ENCODE assay signal across 8 mouse cellular contexts in the genomic region with DNA sequence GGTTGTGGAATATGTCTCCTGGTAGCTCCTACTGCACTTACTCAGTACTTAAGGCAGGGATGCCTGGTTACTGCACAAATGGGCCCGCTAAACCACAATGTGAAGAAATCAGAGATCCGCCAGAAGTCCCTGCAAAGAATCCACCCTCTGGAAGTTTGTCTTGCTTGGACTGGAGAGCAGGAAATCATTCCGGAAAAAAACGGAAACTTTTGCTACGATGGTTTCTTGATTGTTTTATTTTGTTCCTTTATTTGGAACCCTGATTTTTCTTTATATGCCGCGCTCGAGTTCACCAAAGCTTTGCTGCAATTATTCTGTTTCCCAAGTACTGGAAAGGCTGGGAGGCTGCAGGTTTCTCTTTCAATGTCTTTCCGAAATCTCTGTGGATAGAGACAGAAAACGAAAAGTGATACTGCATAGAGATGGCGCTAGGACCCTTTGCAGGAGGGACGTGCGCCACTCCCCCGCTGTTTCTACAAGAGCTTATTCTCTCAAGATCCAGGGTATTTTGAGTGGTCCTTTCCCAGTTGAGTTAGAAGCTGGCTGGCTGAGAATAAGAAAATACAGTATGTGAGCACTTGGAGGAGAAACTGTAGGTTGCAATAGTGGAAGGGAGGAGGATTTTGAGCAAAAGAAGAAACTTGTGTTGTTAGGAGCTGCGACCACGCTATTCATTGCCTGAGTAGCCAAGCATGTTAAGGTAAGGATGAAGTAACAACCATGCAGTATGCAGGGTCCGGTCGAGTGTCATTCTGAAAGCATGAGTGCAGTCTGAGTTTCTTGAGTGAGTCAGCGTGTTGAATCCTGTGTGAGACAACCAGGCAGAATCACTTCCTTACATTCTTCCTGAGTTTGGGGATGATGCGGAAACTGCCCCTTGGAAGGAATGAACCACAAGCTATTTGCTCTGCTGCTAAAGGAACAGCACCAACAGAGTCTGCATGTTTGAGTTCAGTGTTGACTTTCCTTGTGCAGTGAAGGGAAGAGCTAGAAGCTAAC. TPM values are rescaled to one million over a fixed set of nuclear protein-coding genes. Genes with fewer than 3 reads are reported as not detected.
DNase-seq lines count a peak whose midpoint lies in the region; ATAC-seq and TF ChIP-seq lines count a peak whose summit lies in the region.

No protein-coding gene starts in this region.

- TF ChIP-seq POLR2A in heart, adult 2 months (IDR thresholded peaks at IDR 0.05; ENCODE audit: insufficient read depth, low read depth, low read length), result no peak

- TF ChIP-seq EP300 in heart, adult 2 months (IDR thresholded peaks at IDR 0.05; ENCODE audit: insufficient read depth, low read depth, low read length), result no peak
- no peak for TF ChIP-seq EP300 in liver, postnatal 0 days (IDR thresholded peaks at IDR 0.05; ENCODE audit: low read depth)

- peaks cover 57% of the 10 kb centered on the region for H3K27me3 ChIP-seq in heart, embryonic 10.5 days (ENCODE audit: insufficient read depth, poor library complexity, severe bottlenecking)
- peaks cover 4% of the 10 kb centered on the region; the same call in 1 of the 2 replicates for H3K27me3 ChIP-seq in heart, adult 2 months (ENCODE audit: control insufficient read depth, insufficient read depth, low read length)
- H3K27me3 ChIP-seq in hindbrain, embryonic 13.5 days, result peaks cover 49% of the 10 kb centered on the region
- peaks cover 40% of the 10 kb centered on the region for H3K27me3 ChIP-seq in liver, postnatal 0 days (ENCODE audit: insufficient read depth, low read length)
- H3K27me3 ChIP-seq in stomach, embryonic 14.5 days (ENCODE audit: control insufficient read depth, insufficient read depth, low read length), result peaks cover 26% of the 10 kb centered on the region

- peak overlapping the region; percentile 91 for H3K4me2 ChIP-seq in hindbrain, embryonic 13.5 days
- peak overlapping the region; percentile 7; the same call in 1 of the 2 replicates for H3K4me2 ChIP-seq in liver, postnatal 0 days (ENCODE audit: low read depth, low read length)
- peak overlapping the region; percentile 92 for H3K4me2 ChIP-seq in stomach, embryonic 14.5 days (replicated peaks; ENCODE audit: low read depth, low read length)

- peak overlapping the region; percentile 69 for H3K4me3 ChIP-seq in heart, embryonic 10.5 days
- H3K4me3 ChIP-seq in heart, adult 2 months, result no peak overlapping the region
- H3K4me3 ChIP-seq in hindbrain, embryonic 13.5 days, result peak overlapping the region; percentile 68
- H3K4me3 ChIP-seq in liver, postnatal 0 days (ENCODE audit: low read depth, low read length), result no peak overlapping the region; the same call in 1 of the 2 replicates
- H3K4me3 ChIP-seq in stomach, embryonic 14.5 days (ENCODE audit: low read depth, low read length), result peak overlapping the region; percentile 50

- WGBS in heart, embryonic 10.5 days, result 10% methylated on average over 20 of the region's 20 CpGs
- 6% methylated on average over 20 of the region's 20 CpGs for WGBS in heart, adult 2 months
- 5% methylated on average over 20 of the region's 20 CpGs for WGBS in hindbrain, embryonic 13.5 days
- WGBS in liver, postnatal 0 days (ENCODE audit: insufficient replicate concordance), result 8% methylated on average over 20 of the region's 20 CpGs
- 9% methylated on average over 20 of the region's 20 CpGs for WGBS in stomach, embryonic 14.5 days

- no peak overlapping the region for H3K27ac ChIP-seq in heart, embryonic 10.5 days
- no peak overlapping the region for H3K27ac ChIP-seq in heart, adult 2 months
- 0 out of 2 replicates have a peak overlapping the region, but pooled peaks have one; percentile 13 for H3K27ac ChIP-seq in hindbrain, embryonic 13.5 days
- H3K27ac ChIP-seq in liver, postnatal 0 days (ENCODE audit: low read depth), result no peak overlapping the region
- H3K27ac ChIP-seq in stomach, embryonic 14.5 days (ENCODE audit: low read length), result no peak overlapping the region

- intact Hi-C loops in heart, adult 2 months (cut with DNase I), result no loop called here

- H3K9ac ChIP-seq in heart, adult 2 months (ENCODE audit: low read depth, low read length), result no peak overlapping the region
- peak overlapping the region; percentile 77 for H3K9ac ChIP-seq in hindbrain, embryonic 13.5 days
- no peak overlapping the region for H3K9ac ChIP-seq in liver, postnatal 0 days (replicated peaks)
- H3K9ac ChIP-seq in stomach, embryonic 14.5 days (replicated peaks; ENCODE audit: low read depth, low read length), result no peak overlapping the region

- no peak for TF ChIP-seq CTCF in heart, adult 2 months (IDR thresholded peaks at IDR 0.05)
- no peak for TF ChIP-seq CTCF in liver, postnatal 0 days (IDR thresholded peaks at IDR 0.05; ENCODE audit: low read depth)

- H3K4me1 ChIP-seq in heart, embryonic 10.5 days, result peaks cover 11% of the 10 kb centered on the region
- no peaks in the 10 kb centered on the region for H3K4me1 ChIP-seq in heart, adult 2 months (ENCODE audit: control insufficient read depth, insufficient read depth, low read length)
- H3K4me1 ChIP-seq in hindbrain, embryonic 13.5 days (replicated peaks), result peaks cover 22% of the 10 kb centered on the region
- H3K4me1 ChIP-seq in liver, postnatal 0 days (ENCODE audit: insufficient read depth), result peaks cover 5% of the 10 kb centered on the region
- no peaks in the 10 kb centered on the region for H3K4me1 ChIP-seq in stomach, embryonic 14.5 days (ENCODE audit: control insufficient read depth, insufficient read depth, low read length)

- DNase-seq in heart, embryonic 10.5 days (ENCODE audit: low spot score), result no peak
- DNase-seq in heart, adult 2 months, result no peak
- DNase-seq in embryo, embryonic 10.5 days (ENCODE audit: low spot score), result peak; percentile 56
- no peak for DNase-seq in liver, postnatal 0 days
- no peak for DNase-seq in cerebellum, adult 9-11 months
- no peak for DNase-seq in thymus, postnatal 4 days

- no peaks in the 10 kb centered on the region for H3K79me2 ChIP-seq in heart, adult 2 months (replicated peaks; ENCODE audit: control insufficient read depth, insufficient read depth, low read length)

- H3K9me3 ChIP-seq in heart, embryonic 10.5 days, result no peaks in the 10 kb centered on the region
- no peaks in the 10 kb centered on the region for H3K9me3 ChIP-seq in hindbrain, embryonic 13.5 days
- no peaks in the 10 kb centered on the region for H3K9me3 ChIP-seq in liver, postnatal 0 days (ENCODE audit: low read length)
- no peaks in the 10 kb centered on the region for H3K9me3 ChIP-seq in stomach, embryonic 14.5 days (ENCODE audit: control insufficient read depth, low read depth, low read length)

- ATAC-seq in hindbrain, embryonic 13.5 days (ENCODE audit: low FRiP score), result no peak
- no peak for ATAC-seq in liver, postnatal 0 days
- no peak for ATAC-seq in stomach, embryonic 14.5 days (ENCODE audit: insufficient number of reproducible peaks, insufficient read depth, low FRiP score, low read depth)

- H3K36me3 ChIP-seq in heart, embryonic 10.5 days, result no peaks in the 10 kb centered on the region
- no peaks in the 10 kb centered on the region for H3K36me3 ChIP-seq in heart, adult 2 months (ENCODE audit: control insufficient read depth, insufficient read depth, low read length)
- H3K36me3 ChIP-seq in hindbrain, embryonic 13.5 days, result no peaks in the 10 kb centered on the region
- H3K36me3 ChIP-seq in liver, postnatal 0 days (replicated peaks; ENCODE audit: insufficient read depth, low read length), result no peaks in the 10 kb centered on the region
- no peaks in the 10 kb centered on the region for H3K36me3 ChIP-seq in stomach, embryonic 14.5 days (ENCODE audit: control insufficient read depth, insufficient read depth, low read length)

RNA-seq across cellular contexts. Expression of a gene that starts 1.2 kb away (rescaled TPM):
- polyA plus RNA-seq in heart, embryonic 10.5 days (2016; fragmentation: Nextera tagmentation; extraction: Ambion mirVana), result 0.13 and 0.16 TPM in 2 replicates
- total RNA-seq in heart, adult 2 months (2021), result not detected
- not detected in 2 replicates for polyA plus RNA-seq in heart, adult 2 months (2012; rRNA removed)
- polyA plus RNA-seq in hindbrain, embryonic 13.5 days (2015; fragmentation: Nextera tagmentation; extraction: Ambion mirVana), result 39.6 and 40.5 TPM in 2 replicates
- not detected in 2 replicates for polyA plus RNA-seq in liver, postnatal 0 days (2015; fragmentation: Nextera tagmentation; extraction: Ambion mirVana)
- polyA plus RNA-seq in stomach, embryonic 14.5 days (2014; fragmentation: Nextera tagmentation; extraction: Ambion mirVana), result 1.0 and 2.0 TPM in 2 replicates

Comparison
In these comparisons a context has a peak if more than half of its experiments do, and no peak if none do; other contexts are left out.
1. H3K4me3 ChIP-seq: peak in heart, embryonic 10.5 days (single experiment), hindbrain, embryonic 13.5 days (single experiment) and stomach, embryonic 14.5 days (single experiment); none in heart, adult 2 months (single experiment) and liver, postnatal 0 days (single experiment).
2. H3K4me2 ChIP-seq: peak in every context shown above with its lines; median percentile 92 in stomach, embryonic 14.5 days; 91 in hindbrain, embryonic 13.5 days; 7 in liver, postnatal 0 days.
3. RNA of a gene that starts 1.2 kb away (polyA plus RNA-seq): 39.6 to 40.5 TPM in hindbrain, embryonic 13.5 days; 1.0 to 2.0 TPM in stomach, embryonic 14.5 days, 0.13 to 0.16 TPM in heart, embryonic 10.5 days, not detected in heart, adult 2 months and not detected in liver, postnatal 0 days; every median in the first group is over 10 times any median in the second.